Mouse (Mus musculus): Measurements from ENCODE around the gene Tm9sf1. TPM values are rescaled to one million over a fixed set of nuclear protein-coding genes. Genes with fewer than 3 reads are reported as not detected.

The Tm9sf1 gene
- polyA plus RNA-seq, 1 experiment, result 91.7 TPM

- Histone ChIP-seq H3K4me3 (replicated peaks; ENCODE audit: extremely low read depth, low read depth, low read length) (no peak overlapping the region), H3K4me1 (ENCODE audit: control insufficient read depth, insufficient read depth, low read length) (peaks cover 14% of the 10 kb centered on the region)
- TF ChIP-seq POLR2A (IDR thresholded peaks at IDR 0.05; ENCODE audit: borderline replicate concordance, extremely low read depth, low read depth, low read length), result no peak
- no peak for TF ChIP-seq CTCF (IDR thresholded peaks at IDR 0.05; ENCODE audit: insufficient read depth, low read length)
- 80% methylated on average over 13 of the region's 13 CpGs for WGBS
- DNase-seq, result no peak
Observed at GRCm38 (mm10) chr14:55596036-55596690, 47.4 kb downstream of the Tm9sf1 start.

GRCm38 (mm10) chr14:55592226-55592625 lies 51.4 kb downstream of the Tm9sf1 start:
- TF ChIP-seq CTCF (IDR thresholded peaks at IDR 0.05; ENCODE audit: insufficient read depth, low read length) (no peak), POLR2A (IDR thresholded peaks at IDR 0.05; ENCODE audit: borderline replicate concordance, extremely low read depth, low read depth, low read length) (no peak)
- DNase-seq, result peak; percentile 38
- Histone ChIP-seq H3K4me1 (ENCODE audit: control insufficient read depth, insufficient read depth, low read length) (peaks cover 18% of the 10 kb centered on the region), H3K4me3 (replicated peaks; ENCODE audit: extremely low read depth, low read depth, low read length) (peak overlapping the region; percentile 87)
- 3% methylated on average over 16 of the region's 16 CpGs for WGBS

GRCm38 (mm10) chr14:55591331-55591891 lies 52.2 kb downstream of the Tm9sf1 start, which contains the start of gene Rnf31:
TSS of gene Rnf31 (plus strand) at chr14:55591708.
- Histone ChIP-seq H3K4me3 (replicated peaks; ENCODE audit: extremely low read depth, low read depth, low read length) (peak within 1 kb of the TSS; percentile 87), H3K4me1 (ENCODE audit: control insufficient read depth, insufficient read depth, low read length) (peaks cover 18% of the 10 kb centered on the region)
- DNase-seq, result peak; percentile 92
- no peak for TF ChIP-seq CTCF (IDR thresholded peaks at IDR 0.05; ENCODE audit: insufficient read depth, low read length)
- peak; percentile 63; the same call in 1 of the 2 replicates for TF ChIP-seq POLR2A (IDR thresholded peaks at IDR 0.05; ENCODE audit: borderline replicate concordance, extremely low read depth, low read depth, low read length)
- under 1% methylated on average over 33 of the region's 33 CpGs for WGBS

DNA sequence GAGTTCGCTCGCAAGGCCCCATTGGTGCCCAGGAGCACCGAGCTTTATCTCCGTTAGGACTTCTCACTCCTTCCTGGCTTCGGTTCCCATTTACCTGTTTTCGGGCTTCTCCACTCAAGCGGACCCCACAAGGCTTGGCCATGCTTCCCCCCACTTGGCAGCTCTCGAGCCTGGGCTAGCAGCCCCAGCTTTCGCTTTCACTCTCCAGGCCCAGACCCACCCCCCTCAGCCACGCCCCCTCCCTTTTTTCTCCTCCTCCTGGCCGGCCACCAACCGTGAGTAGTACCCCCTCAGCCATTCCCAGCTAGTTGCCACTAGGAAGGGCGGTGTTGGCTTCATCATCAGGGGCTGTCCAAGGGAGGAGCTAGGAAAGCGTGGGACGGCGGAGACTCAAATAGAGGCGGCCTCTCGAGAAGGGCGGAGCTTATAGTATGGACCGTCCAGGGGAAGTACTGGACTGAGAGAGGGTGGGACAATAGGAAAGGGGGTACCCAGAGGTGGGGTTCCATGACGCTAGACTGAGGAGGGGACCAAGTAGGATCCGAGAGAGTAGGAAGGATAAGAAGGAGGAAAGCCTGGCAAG lies 52.8 kb downstream of the Tm9sf1 start, which contains the start of gene Psme2:
Gene Psme2 (minus strand): TSS at position 366 of the 583 bp plus-strand sequence.
- TF ChIP-seq CTCF (IDR thresholded peaks at IDR 0.05; ENCODE audit: insufficient read depth, low read length) (no peak), POLR2A (IDR thresholded peaks at IDR 0.05; ENCODE audit: borderline replicate concordance, extremely low read depth, low read depth, low read length) (peak; percentile 71; the same call in 1 of the 2 replicates)
- peak; percentile 91 for DNase-seq
- Histone ChIP-seq H3K4me3 (replicated peaks; ENCODE audit: extremely low read depth, low read depth, low read length) (peak within 1 kb of the TSS; percentile 87), H3K4me1 (ENCODE audit: control insufficient read depth, insufficient read depth, low read length) (peaks cover 18% of the 10 kb centered on the region)
- under 1% methylated on average over 22 of the region's 22 CpGs for WGBS

DNA sequence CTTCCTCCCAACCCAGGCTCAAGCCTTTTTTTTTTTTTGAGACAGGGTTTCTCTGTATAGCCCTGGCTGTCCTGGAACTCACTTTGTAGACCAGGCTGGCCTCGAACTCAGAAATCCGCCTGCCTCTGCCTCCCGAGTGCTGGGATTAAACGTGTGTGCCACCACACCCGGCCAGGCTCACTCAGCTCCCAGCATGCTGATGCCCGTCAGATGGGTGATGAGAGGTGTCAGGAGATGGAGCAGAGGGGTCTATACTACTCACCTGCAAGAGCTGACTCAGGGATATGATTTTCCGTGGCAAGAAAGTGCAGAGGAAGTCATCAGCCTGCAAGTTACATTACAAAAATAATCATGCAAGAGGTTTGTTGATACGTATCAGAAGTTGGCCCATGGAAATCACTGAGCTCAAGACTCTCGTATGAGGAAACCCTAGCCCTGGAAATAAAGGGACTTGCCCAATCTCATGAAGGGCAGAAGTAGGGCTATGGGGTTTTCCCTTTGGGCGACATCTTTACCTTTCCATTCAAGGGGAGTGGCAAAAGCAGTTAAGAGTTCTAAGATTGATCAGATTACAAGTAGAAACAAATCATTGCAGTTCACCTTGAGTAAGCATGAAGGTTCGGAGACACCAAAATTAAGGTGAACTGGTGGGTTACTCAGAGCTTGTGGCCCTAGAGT lies 53.7 kb downstream of the Tm9sf1 start:
- Histone ChIP-seq H3K4me3 (replicated peaks; ENCODE audit: extremely low read depth, low read depth, low read length) (peak overlapping the region; percentile 84), H3K4me1 (ENCODE audit: control insufficient read depth, insufficient read depth, low read length) (peaks cover 21% of the 10 kb centered on the region)
- 66% methylated on average over 11 of the region's 11 CpGs for WGBS
- DNase-seq, result no peak
- TF ChIP-seq POLR2A (IDR thresholded peaks at IDR 0.05; ENCODE audit: borderline replicate concordance, extremely low read depth, low read depth, low read length), result no peak
- no peak for TF ChIP-seq CTCF (IDR thresholded peaks at IDR 0.05; ENCODE audit: insufficient read depth, low read length)

- Histone ChIP-seq H3K4me1 (ENCODE audit: control insufficient read depth, insufficient read depth, low read length) (peaks cover 25% of the 10 kb centered on the region), H3K4me3 (replicated peaks; ENCODE audit: extremely low read depth, low read depth, low read length) (no peak overlapping the region)
- DNase-seq, result no peak
- TF ChIP-seq CTCF (IDR thresholded peaks at IDR 0.05; ENCODE audit: insufficient read depth, low read length), result no peak
- TF ChIP-seq POLR2A (IDR thresholded peaks at IDR 0.05; ENCODE audit: borderline replicate concordance, extremely low read depth, low read depth, low read length), result no peak
- WGBS, result 92% methylated on average over 5 of the region's 5 CpGs
Observed at GRCm38 (mm10) chr14:55589271-55589670, 54.3 kb downstream of the Tm9sf1 start.

DNA sequence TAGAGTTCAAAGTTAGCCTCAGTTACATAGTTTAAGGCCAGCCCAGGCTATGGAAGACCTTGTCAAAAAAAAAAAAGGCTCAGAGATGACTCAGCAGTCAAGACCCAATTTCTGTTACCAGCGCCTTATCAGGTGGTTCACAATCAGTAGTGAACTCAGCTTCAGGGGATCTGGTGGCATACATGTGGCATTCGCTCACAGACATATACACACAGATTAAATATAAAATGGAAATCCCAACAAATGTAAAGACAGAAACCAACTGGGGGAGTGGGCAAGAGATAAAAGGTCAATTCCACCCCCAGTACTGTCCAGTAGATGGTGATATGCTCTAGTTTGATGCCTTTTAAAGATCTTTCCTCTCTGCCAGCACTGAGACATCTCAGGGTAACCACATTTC lies 57.5 kb downstream of the Tm9sf1 start:
- no peak for DNase-seq
- Histone ChIP-seq H3K4me3 (replicated peaks; ENCODE audit: extremely low read depth, low read depth, low read length) (no peak overlapping the region), H3K4me1 (ENCODE audit: control insufficient read depth, insufficient read depth, low read length) (peaks cover 11% of the 10 kb centered on the region)
- no peak for TF ChIP-seq CTCF (IDR thresholded peaks at IDR 0.05; ENCODE audit: insufficient read depth, low read length)
- no peak for TF ChIP-seq POLR2A (IDR thresholded peaks at IDR 0.05; ENCODE audit: borderline replicate concordance, extremely low read depth, low read depth, low read length)
- 99% methylated on average over 2 of the region's 2 CpGs for WGBS

Other genes starting within 250 kb of the Tm9sf1 start
- gene Dhrs4, start 165.0 kb downstream of the Tm9sf1 start, polyA plus RNA-seq (2012; rRNA removed), result 25.0 and 28.1 TPM in 2 replicates
- 1.8 and 3.0 TPM in 2 replicates for gene Carmil3, start 153.2 kb downstream of the Tm9sf1 start, polyA plus RNA-seq (2012; rRNA removed)
- gene Cpne6, start 133.4 kb downstream of the Tm9sf1 start, polyA plus RNA-seq (2012; rRNA removed), result 0.05 and 0.07 TPM in 2 replicates
- gene Nrl, start 118.8 kb downstream of the Tm9sf1 start, polyA plus RNA-seq (2012; rRNA removed), result not detected in 2 replicates
- gene Pck2, start 103.5 kb downstream of the Tm9sf1 start, polyA plus RNA-seq (2012; rRNA removed), result 31.6 and 34.1 TPM in 2 replicates
- 96.0 and 124 TPM in 2 replicates for gene Dcaf11, start 83.8 kb downstream of the Tm9sf1 start, polyA plus RNA-seq (2012; rRNA removed)
- 0.60 and 1.8 TPM in 2 replicates for gene A730061H03Rik, start 83.4 kb downstream of the Tm9sf1 start, polyA plus RNA-seq (2012; rRNA removed)
- 5.1 and 17.5 TPM in 2 replicates for gene Fitm1, start 68.2 kb downstream of the Tm9sf1 start, polyA plus RNA-seq (2012; rRNA removed)
- 82.8 and 98.6 TPM in 2 replicates for gene Psme1, start 65.7 kb downstream of the Tm9sf1 start, polyA plus RNA-seq (2012; rRNA removed)
- gene Emc9, start 58.5 kb downstream of the Tm9sf1 start, polyA plus RNA-seq (2012; rRNA removed), result 20.7 and 20.8 TPM in 2 replicates
- 45.0 and 60.5 TPM in 2 replicates for gene Psme2, start 52.7 kb downstream of the Tm9sf1 start, polyA plus RNA-seq (2012; rRNA removed)
- gene Rnf31, start 52.1 kb downstream of the Tm9sf1 start, polyA plus RNA-seq (2012; rRNA removed), result 37.7 and 42.8 TPM in 2 replicates
- gene Irf9, start 40.2 kb downstream of the Tm9sf1 start, polyA plus RNA-seq (2012; rRNA removed), result 77.3 and 82.6 TPM in 2 replicates
- gene Rec8, start 25.8 kb downstream of the Tm9sf1 start, polyA plus RNA-seq (2012; rRNA removed), result 6.0 and 9.7 TPM in 2 replicates
- gene Ipo4, start 7.8 kb downstream of the Tm9sf1 start, polyA plus RNA-seq (2012; rRNA removed), result 52.7 and 83.9 TPM in 2 replicates
- 6.0 and 9.5 TPM in 2 replicates for gene Gm49378, start 5.9 kb downstream of the Tm9sf1 start, polyA plus RNA-seq (2012; rRNA removed)
- 0.70 and 1.0 TPM in 2 replicates for gene Tssk4, start 6.4 kb upstream of the Tm9sf1 start, polyA plus RNA-seq (2012; rRNA removed)
- 15.1 and 20.4 TPM in 2 replicates for gene Mdp1, start 16.7 kb upstream of the Tm9sf1 start, polyA plus RNA-seq (2012; rRNA removed)
- gene Gmpr2, start 28.1 kb upstream of the Tm9sf1 start, polyA plus RNA-seq (2012; rRNA removed), result 11.8 and 18.7 TPM in 2 replicates
- 170 and 270 TPM in 2 replicates for gene Nedd8, start 28.3 kb upstream of the Tm9sf1 start, polyA plus RNA-seq (2012; rRNA removed)
- 11.9 and 14.8 TPM in 2 replicates for gene Tinf2, start 38.0 kb upstream of the Tm9sf1 start, polyA plus RNA-seq (2012; rRNA removed)
- 3.4 and 30.7 TPM in 2 replicates for gene Tgm1, start 70.1 kb upstream of the Tm9sf1 start, polyA plus RNA-seq (2012; rRNA removed)
- gene Rabggta, start 78.5 kb upstream of the Tm9sf1 start, polyA plus RNA-seq (2012; rRNA removed), result 42.0 and 57.3 TPM in 2 replicates
- 69.2 and 89.0 TPM in 2 replicates for gene Dhrs1, start 101.9 kb upstream of the Tm9sf1 start, polyA plus RNA-seq (2012; rRNA removed)
- 12.7 and 16.8 TPM in 2 replicates for gene Nop9, start 101.9 kb upstream of the Tm9sf1 start, polyA plus RNA-seq (2012; rRNA removed)
- gene Cideb, start 114.7 kb upstream of the Tm9sf1 start, polyA plus RNA-seq (2012; rRNA removed), result 3.8 and 4.0 TPM in 2 replicates
- gene Ltb4r2, start 117.6 kb upstream of the Tm9sf1 start, polyA plus RNA-seq (2012; rRNA removed), result 1.1 and 2.6 TPM in 2 replicates
- gene Ltb4r1, start 122.2 kb upstream of the Tm9sf1 start, polyA plus RNA-seq (2012; rRNA removed), result 6.5 and 7.1 TPM in 2 replicates
- 157 and 169 TPM in 2 replicates for gene Adcy4, start 140.3 kb upstream of the Tm9sf1 start, polyA plus RNA-seq (2012; rRNA removed)
- gene Ripk3, start 145.1 kb upstream of the Tm9sf1 start, polyA plus RNA-seq (2012; rRNA removed), result 7.5 and 10.0 TPM in 2 replicates
- 26.4 and 27.3 TPM in 2 replicates for gene Nfatc4, start 179.3 kb upstream of the Tm9sf1 start, polyA plus RNA-seq (2012; rRNA removed)
- gene Nynrin, start 210.2 kb upstream of the Tm9sf1 start, polyA plus RNA-seq (2012; rRNA removed), result 9.4 and 12.4 TPM in 2 replicates
- 0.15 and 0.34 TPM in 2 replicates for gene Cbln3, start 240.6 kb upstream of the Tm9sf1 start, polyA plus RNA-seq (2012; rRNA removed)
- 20.3 and 24.2 TPM in 2 replicates for gene Khnyn, start 241.1 kb upstream of the Tm9sf1 start, polyA plus RNA-seq (2012; rRNA removed)

Measured in lung, adult 2 months (tissue).